Mouse (Mus musculus) cerebellum, adult 2 months (tissue): Measurements from ENCODE around the gene Pdpn.

Experiments
- CTCF ChIP-seq: fragments of 200-500 bp; IDR thresholded peaks from 2 replicates; pipeline ENCODE4 v1.5.1; 2011; ENCODE audit warnings: low read depth, mild to moderate bottlenecking, control low read depth, low read length, moderate library complexity, borderline replicate concordance; ENCODE audit not compliant: insufficient read depth
- POLR2A ChIP-seq: fragments of 200-500 bp; IDR thresholded peaks from 2 replicates; pipeline ENCODE4 v1.6.1; 2011; ENCODE audit warnings: low read length, control low read depth, borderline replicate concordance; ENCODE audit not compliant: insufficient read depth

- TF ChIP-seq POLR2A (no peak), CTCF (no peak)
Measured at GRCm38 (mm10) chr4:143305987-143306772, 6.8 kb upstream of the Pdpn start.
